ENCODE assay signal across 8 mouse cellular contexts in genomic region chr9:75558360-75558759, GRCm38 (mm10). TPM values are rescaled to one million over a fixed set of nuclear protein-coding genes. Genes with fewer than 3 reads are reported as not detected.
A peak's percentile ranks its signal among the peaks of the same experiment; 100 is the strongest.
DNase-seq lines count a peak whose midpoint lies in the region; ATAC-seq and TF ChIP-seq lines count a peak whose summit lies in the region.

No protein-coding gene starts in this region.

- H3K27ac ChIP-seq in heart, embryonic 12.5 days (ENCODE audit: poor library complexity, severe bottlenecking) = peak overlapping the region; percentile 90
- no peak overlapping the region for H3K27ac ChIP-seq in ES-Bruce4 (ENCODE audit: insufficient read depth, low read length)
- no peak overlapping the region for H3K27ac ChIP-seq in hindbrain, embryonic 10.5 days

- H3K9me3 ChIP-seq in heart, embryonic 12.5 days (replicated peaks) = no peaks in the 10 kb centered on the region
- no peaks in the 10 kb centered on the region for H3K9me3 ChIP-seq in ES-Bruce4 (replicated peaks; ENCODE audit: control insufficient read depth, insufficient read depth, low read length, poor library complexity, severe bottlenecking)
- no peaks in the 10 kb centered on the region for H3K9me3 ChIP-seq in hindbrain, embryonic 10.5 days

- TF ChIP-seq EP300 in ES-Bruce4 (IDR thresholded peaks at IDR 0.05; ENCODE audit: insufficient read depth, low read depth, low read length) = no peak

- peak overlapping the region; percentile 90 for H3K4me2 ChIP-seq in heart, embryonic 12.5 days

- no peak for TF ChIP-seq POLR2A in ES-Bruce4 (IDR thresholded peaks at IDR 0.05; ENCODE audit: insufficient read depth, low read length)

- 31% methylated on average over 3 of the region's 3 CpGs for WGBS in heart, embryonic 12.5 days
- WGBS in hindbrain, embryonic 10.5 days = 31% methylated on average over 3 of the region's 3 CpGs

- TF ChIP-seq CTCF in ES-Bruce4 (IDR thresholded peaks at IDR 0.05; ENCODE audit: low read depth, low read length) = no peak

- no peaks in the 10 kb centered on the region for H3K36me3 ChIP-seq in heart, embryonic 12.5 days
- no peaks in the 10 kb centered on the region for H3K36me3 ChIP-seq in ES-Bruce4 (ENCODE audit: control insufficient read depth, insufficient read depth, low read length, poor library complexity, severe bottlenecking)
- H3K36me3 ChIP-seq in hindbrain, embryonic 10.5 days = no peaks in the 10 kb centered on the region

- ATAC-seq in heart, embryonic 12.5 days (ENCODE audit: insufficient number of reproducible peaks, low FRiP score) = no peak
- 0 out of 2 replicates have a peak, but pooled peaks have one; percentile 0 for ATAC-seq in megakaryocyte progenitor cell, adult 5-6 weeks (replicated peaks; ENCODE audit: poor library complexity)

- peak overlapping the region; percentile 91 for H3K9ac ChIP-seq in heart, embryonic 12.5 days
- H3K9ac ChIP-seq in ES-Bruce4 (ENCODE audit: low read depth, poor library complexity, severe bottlenecking) = peak overlapping the region; percentile 70; the same call in 1 of the 2 replicates

- H3K27me3 ChIP-seq in heart, embryonic 12.5 days (replicated peaks) = no peaks in the 10 kb centered on the region
- H3K27me3 ChIP-seq in ES-Bruce4 (ENCODE audit: control insufficient read depth, insufficient read depth, low read length, poor library complexity, severe bottlenecking) = no peaks in the 10 kb centered on the region
- H3K27me3 ChIP-seq in hindbrain, embryonic 10.5 days (ENCODE audit: insufficient read depth, poor library complexity, severe bottlenecking) = no peaks in the 10 kb centered on the region

- DNase-seq in heart, adult 18-20 months = no peak
- DNase-seq in hindbrain, embryonic 10.5 days (ENCODE audit: low spot score) = no peak
- no peak for DNase-seq in frontal cortex, postnatal 10 days (ENCODE audit: low spot score in 2 of 2)
- DNase-seq in adrenal gland, adult (ENCODE audit: inconsistent age in 2 of 2, low spot score in 1 of 2) = no peak
- no peak for DNase-seq in adrenal gland, adult 2 months

- H3K4me1 ChIP-seq in heart, embryonic 12.5 days (replicated peaks) = peaks cover 19% of the 10 kb centered on the region
- H3K4me1 ChIP-seq in ES-Bruce4 (ENCODE audit: control insufficient read depth, insufficient read depth, low read length) = no peaks in the 10 kb centered on the region
- peaks cover 25% of the 10 kb centered on the region for H3K4me1 ChIP-seq in hindbrain, embryonic 10.5 days (replicated peaks)

- peak overlapping the region; percentile 88 for H3K4me3 ChIP-seq in heart, embryonic 12.5 days
- peak overlapping the region; percentile 67 for H3K4me3 ChIP-seq in ES-Bruce4 (ENCODE audit: low read depth, low read length)
- peak overlapping the region; percentile 90 for H3K4me3 ChIP-seq in hindbrain, embryonic 10.5 days

RNA-seq across cellular contexts. Expression of gene Tmod3, which starts 1.1 kb away (rescaled TPM):
- 74.6 and 81.0 TPM in 2 replicates for polyA plus RNA-seq in heart, embryonic 12.5 days (2016; fragmentation: Nextera tagmentation; extraction: Ambion mirVana)
- total RNA-seq in heart, adult 18-20 months (2021) = 10 to 100 TPM; 51.0 to 64.7 TPM
- 65.4 and 69.3 TPM in 2 replicates for polyA plus RNA-seq in ES-Bruce4 (2011; ENCODE audit: insufficient read depth, insufficient read length, low read depth, missing spikeins)
- polyA plus RNA-seq in hindbrain, embryonic 10.5 days (2016; fragmentation: Nextera tagmentation; extraction: Ambion mirVana) = 83.8 and 101 TPM in 2 replicates
- total RNA-seq in megakaryocyte progenitor cell, adult 5-6 weeks (2015) = 55.9 and 61.1 TPM in 2 replicates
- total RNA-seq in megakaryocyte progenitor cell, adult 5-6 weeks (2017) = 58.7 and 61.6 TPM in 2 replicates
- total RNA-seq in adrenal gland, adult 2 months (2021) = 10 to 100 TPM; 58.6 to 63.1 TPM
- 4.7 and 4.8 TPM in 2 replicates for polyA plus RNA-seq in adrenal gland, adult 2 months (2012; rRNA removed)

RNA-seq across cellular contexts. Expression of gene Tmod2, which starts 52.8 kb away (rescaled TPM):
- polyA plus RNA-seq in heart, embryonic 12.5 days (2016; fragmentation: Nextera tagmentation; extraction: Ambion mirVana) = 4.9 and 5.0 TPM in 2 replicates
- total RNA-seq in heart, adult 18-20 months (2021) = 1 to 10 TPM; 3.1 to 4.3 TPM
- polyA plus RNA-seq in ES-Bruce4 (2011; ENCODE audit: insufficient read depth, insufficient read length, low read depth, missing spikeins) = 7.3 and 8.9 TPM in 2 replicates
- 36.5 and 48.4 TPM in 2 replicates for polyA plus RNA-seq in hindbrain, embryonic 10.5 days (2016; fragmentation: Nextera tagmentation; extraction: Ambion mirVana)
- 0.02 TPM in 1 of 2 replicates, not detected in the other for total RNA-seq in megakaryocyte progenitor cell, adult 5-6 weeks (2015)
- 0.10 TPM in 1 of 2 replicates, not detected in the other for total RNA-seq in megakaryocyte progenitor cell, adult 5-6 weeks (2017)
- 10 to 100 TPM in 1 of 2 experiments, 1 to 10 TPM in 1; 9.4 to 14.4 TPM for total RNA-seq in adrenal gland, adult 2 months (2021)
- 0.51 and 0.81 TPM in 2 replicates for polyA plus RNA-seq in adrenal gland, adult 2 months (2012; rRNA removed)

Comparison
In these comparisons a context has a peak if more than half of its experiments do, and no peak if none do; other contexts are left out.
1. RNA of gene Tmod3, which starts 1.1 kb away (polyA plus RNA-seq): 83.8 to 101 TPM in hindbrain, embryonic 10.5 days, 74.6 to 81.0 TPM in heart, embryonic 12.5 days and 65.4 to 69.3 TPM in ES-Bruce4; 4.7 to 4.8 TPM in adrenal gland, adult 2 months; every median in the first group is over 10 times any median in the second.
2. Peak in every context shown above with its lines, with median percentiles within 50 percentile points of each other: H3K4me3 ChIP-seq.